Mouse (Mus musculus) cerebellum, adult 2 months (tissue): ENCODE data around the gene Lrmda. TPM values are rescaled to one million over a fixed set of nuclear protein-coding genes. Genes with fewer than 3 reads are reported as not detected.

Experiments
- DNase-seq, 2 experiments: peaks; one replicate each; pipeline ENCODE4 v3.0.0; 2021
- H3K27ac ChIP-seq: fragments of 200-500 bp; 2 replicates; pipeline ENCODE4 v1.5.1; 2012; ENCODE audit warnings: low read length, control low read depth, inconsistent platforms; ENCODE audit not compliant: insufficient read depth
- H3K27me3 ChIP-seq: fragments of 200-500 bp; 2 replicates; pipeline ENCODE4 v1.6.1; 2012; ENCODE audit warnings: inconsistent platforms, mild to moderate bottlenecking, low read length, moderate library complexity; ENCODE audit not compliant: control insufficient read depth, insufficient read depth
- H3K4me1 ChIP-seq: fragments of 200-500 bp; 2 replicates; pipeline ENCODE4 v1.6.1; 2011; ENCODE audit warnings: low read length; ENCODE audit not compliant: control insufficient read depth, insufficient read depth
- H3K4me3 ChIP-seq: fragments of 200-500 bp; replicated peaks from 2 replicates; pipeline ENCODE3; 2011; ENCODE audit warnings: mild to moderate bottlenecking, low read depth, low read length, control low read depth; ENCODE audit not compliant: insufficient read depth
- CTCF ChIP-seq: fragments of 200-500 bp; IDR thresholded peaks from 2 replicates; pipeline ENCODE4 v1.5.1; 2011; ENCODE audit warnings: low read depth, mild to moderate bottlenecking, control low read depth, low read length, moderate library complexity, borderline replicate concordance; ENCODE audit not compliant: insufficient read depth
- POLR2A ChIP-seq: fragments of 200-500 bp; IDR thresholded peaks from 2 replicates; pipeline ENCODE4 v1.6.1; 2011; ENCODE audit warnings: low read length, control low read depth, borderline replicate concordance; ENCODE audit not compliant: insufficient read depth
- WGBS: fragments of 180-500 bp; shearing (Covaris S2); methylation state at CpG from one replicate; pipeline ENCODE4 v1.1.7; 2018; 5-methylcytosine and 5-hydroxymethylcytosine counted together
- polyA plus RNA-seq: library from polyadenylated mRNA; depleted of rRNA; stranded (reverse); fragments of >200 nt; gene quantifications from 2 replicates; pipeline ENCODE4 v1.2.3, GENCODE M21; 2012

The Lrmda gene
- polyA plus RNA-seq, 1 experiment: 0.65 TPM

DNA sequence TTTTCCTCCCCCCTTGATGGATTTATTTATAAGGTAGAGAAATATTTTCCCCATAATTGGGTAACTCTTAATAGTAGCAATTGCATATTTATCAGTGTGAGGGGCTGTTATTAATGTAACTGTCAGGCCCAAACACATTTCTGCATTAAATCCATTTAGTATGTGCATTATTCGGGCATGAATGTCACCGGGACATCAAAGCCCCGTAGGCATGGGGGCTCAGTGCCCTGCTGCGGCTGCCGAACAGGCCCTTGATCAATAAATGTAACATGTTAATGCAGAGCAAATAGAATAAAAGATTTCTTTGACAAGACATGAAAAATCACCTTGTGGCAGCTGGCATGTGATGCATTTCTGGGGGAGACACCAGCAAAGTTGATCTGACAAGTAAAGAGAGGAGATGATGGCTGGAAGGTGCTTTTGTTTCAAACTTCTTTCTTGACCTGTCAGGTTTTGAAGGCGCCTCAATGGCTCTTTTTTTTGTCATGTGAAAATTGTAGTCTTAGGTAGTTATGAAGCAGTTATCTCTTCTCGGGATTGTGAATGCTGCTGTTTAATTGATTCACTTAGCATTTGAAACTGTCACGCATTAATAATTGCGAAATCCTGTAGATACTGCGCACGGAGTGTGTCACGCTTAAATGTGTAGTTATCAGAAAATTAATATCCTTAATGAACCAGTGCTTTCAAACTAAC, 17.4 kb downstream of the Lrmda start:
- TF ChIP-seq POLR2A (no peak), CTCF (no peak)
- WGBS: 35% methylated on average over 12 of the region's 12 CpGs
- no peak for DNase-seq
- H3K4me1 ChIP-seq: no peaks in the 10 kb centered on the region
- H3K4me3 ChIP-seq: no peak overlapping the region
- H3K27me3 ChIP-seq: no peaks in the 10 kb centered on the region
- H3K27ac ChIP-seq: no peak overlapping the region

DNA sequence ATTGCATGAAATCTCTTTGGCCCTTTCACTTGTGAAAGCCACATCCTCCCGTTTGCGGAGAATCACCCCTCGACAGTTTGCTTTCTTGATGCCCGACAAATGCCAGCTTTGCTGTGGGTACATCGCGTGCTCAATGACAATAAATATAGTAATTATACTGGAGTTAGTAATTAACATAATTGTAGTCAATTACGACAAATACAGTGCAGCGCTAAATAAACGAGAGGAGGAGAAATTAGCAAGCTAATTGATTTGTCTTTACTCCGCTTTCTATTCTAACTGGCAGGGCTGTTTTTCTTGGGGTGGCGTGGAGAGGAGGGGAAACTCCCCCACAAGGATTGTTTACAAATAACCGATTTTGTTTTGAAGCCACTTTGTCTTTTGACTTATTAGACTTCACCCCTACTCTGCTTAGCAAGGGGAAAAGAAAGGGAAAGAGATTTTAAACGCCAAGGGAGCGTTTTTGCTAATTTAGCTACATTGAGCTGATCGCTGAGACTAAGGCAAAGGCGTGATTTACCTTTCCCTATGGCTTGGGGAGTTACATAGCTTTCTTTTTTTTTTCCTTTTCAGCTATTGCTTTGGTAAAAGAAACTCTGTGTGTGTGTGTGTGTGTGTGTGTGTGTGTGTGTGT, 18.1 kb downstream of the Lrmda start:
- Histone ChIP-seq H3K4me1 (no peaks in the 10 kb centered on the region), H3K4me3 (no peak overlapping the region), H3K27ac (no peak overlapping the region), H3K27me3 (no peaks in the 10 kb centered on the region)
- DNase-seq: no peak
- 40% methylated on average over 16 of the region's 16 CpGs for WGBS
- no peak for TF ChIP-seq CTCF
- TF ChIP-seq POLR2A: no peak

DNA sequence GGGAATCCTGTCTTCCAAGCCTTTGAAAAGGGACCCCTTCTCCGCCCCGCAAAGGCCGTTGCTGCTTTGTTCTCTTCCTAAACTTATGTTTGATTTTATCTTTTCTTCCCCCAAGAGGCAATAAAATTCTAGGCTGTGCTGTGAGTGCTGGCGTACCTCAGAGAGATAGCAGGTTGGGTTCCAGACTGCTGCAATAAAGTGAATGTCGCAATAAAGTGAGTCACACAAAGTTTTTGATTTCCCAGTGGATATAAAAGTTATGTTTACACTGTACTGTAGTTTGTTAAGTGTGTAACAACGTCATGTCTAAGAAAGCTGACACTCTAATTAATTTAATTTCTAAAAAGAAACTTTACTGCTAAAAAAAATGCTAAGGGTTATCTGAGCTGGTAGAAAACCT, 22.6 kb downstream of the Lrmda start:
- Histone ChIP-seq H3K27ac (no peak overlapping the region), H3K27me3 (no peaks in the 10 kb centered on the region), H3K4me3 (no peak overlapping the region), H3K4me1 (no peaks in the 10 kb centered on the region)
- TF ChIP-seq POLR2A (no peak), CTCF (no peak)
- 95% methylated on average over 6 of the region's 6 CpGs for WGBS
- no peak for DNase-seq

DNA sequence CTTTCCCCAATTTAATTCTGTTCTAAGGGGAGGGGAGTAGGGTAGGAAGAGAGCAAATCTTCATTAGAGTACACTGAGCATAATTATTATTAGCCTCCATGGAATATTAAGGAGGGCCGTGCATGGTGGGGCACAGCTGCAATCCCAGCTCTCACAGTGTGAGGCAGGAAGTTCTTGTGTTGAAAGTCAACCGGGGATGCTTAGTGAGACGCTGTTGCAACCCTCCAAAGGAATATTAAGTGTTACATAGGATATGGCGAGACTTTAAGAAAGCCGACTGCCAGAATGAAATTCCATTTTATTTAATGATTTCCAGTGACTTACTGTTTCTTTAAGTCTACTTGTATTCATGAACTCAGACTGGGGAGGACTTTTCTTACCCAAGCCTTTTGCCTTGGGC, 23.9 kb downstream of the Lrmda start:
- no peak for TF ChIP-seq POLR2A
- TF ChIP-seq CTCF: no peak
- Histone ChIP-seq H3K4me1 (no peaks in the 10 kb centered on the region), H3K27ac (no peak overlapping the region), H3K4me3 (no peak overlapping the region), H3K27me3 (no peaks in the 10 kb centered on the region)
- 60% methylated on average over 5 of the region's 5 CpGs for WGBS
- DNase-seq: no peak

DNA sequence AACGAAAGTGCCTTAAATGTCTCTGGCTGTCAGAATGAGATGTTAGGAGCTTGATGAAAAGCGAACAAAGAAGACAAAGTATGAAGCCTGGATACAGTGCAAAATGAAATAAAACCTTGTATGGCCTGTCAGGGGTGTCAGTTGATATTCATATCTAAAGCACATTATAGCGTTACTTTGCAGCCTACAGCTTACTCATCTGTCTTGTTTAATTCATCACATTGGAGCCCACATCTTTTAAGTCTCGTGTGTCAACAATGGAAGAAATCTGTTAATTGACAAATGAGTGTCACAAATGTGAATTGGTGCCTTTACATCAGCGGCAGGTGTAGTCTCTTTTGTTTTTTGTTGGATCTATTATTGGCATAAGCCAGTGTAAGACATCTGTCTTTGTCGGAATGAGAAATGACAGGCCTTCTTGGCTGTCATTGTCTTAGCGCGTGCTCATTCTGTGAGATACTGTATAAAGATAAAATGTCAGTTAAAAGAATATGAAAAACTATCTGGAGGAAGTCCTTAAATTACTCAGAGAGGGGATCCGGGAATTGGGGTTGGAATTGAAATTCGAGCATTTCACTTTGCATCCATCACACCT, 26.8 kb downstream of the Lrmda start:
- TF ChIP-seq CTCF (no peak), POLR2A (no peak)
- Histone ChIP-seq H3K27ac (no peak overlapping the region), H3K4me3 (no peak overlapping the region), H3K4me1 (no peaks in the 10 kb centered on the region), H3K27me3 (no peaks in the 10 kb centered on the region)
- 72% methylated on average over 10 of the region's 10 CpGs for WGBS
- no peak for DNase-seq

DNA sequence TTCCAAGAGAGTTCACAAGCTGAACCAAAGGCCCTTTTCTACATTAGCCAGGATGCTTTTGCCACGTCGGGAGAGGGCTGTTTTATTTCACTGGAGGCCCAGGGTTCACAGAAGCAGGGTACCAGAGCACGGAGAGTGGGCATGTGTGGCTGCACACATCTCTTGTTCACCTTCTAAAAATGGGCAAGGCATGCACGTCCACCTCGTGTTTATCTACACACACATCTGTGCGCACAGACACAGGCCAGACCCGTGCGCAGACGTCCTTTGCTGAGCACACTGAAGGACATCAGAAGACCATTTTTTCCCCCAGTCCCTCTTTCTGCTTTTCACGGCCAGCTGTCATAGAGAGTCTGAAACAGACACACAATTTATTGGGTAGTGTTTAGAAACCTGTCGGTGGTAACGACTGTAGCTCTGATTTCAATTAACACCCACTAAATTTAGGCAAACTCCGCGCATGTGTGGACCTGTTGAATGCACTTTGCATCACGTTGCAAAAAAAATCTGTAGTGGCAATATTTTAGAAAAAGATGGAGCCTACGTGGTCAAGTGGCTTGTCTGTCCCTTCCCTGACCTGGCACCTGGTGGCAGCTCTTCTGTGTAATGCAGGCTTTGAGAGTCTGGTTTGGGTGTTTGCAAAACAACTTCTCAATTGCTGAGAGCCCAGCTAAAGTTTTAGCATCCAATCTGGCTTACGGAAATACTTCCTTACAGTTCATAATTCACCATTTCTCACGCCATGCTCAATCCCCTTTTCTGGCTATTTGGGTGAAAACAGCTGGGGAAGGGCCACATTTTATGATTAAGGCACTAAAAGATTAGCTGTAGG, 28.8 kb downstream of the Lrmda start:
- H3K4me1 ChIP-seq: no peaks in the 10 kb centered on the region

DNA sequence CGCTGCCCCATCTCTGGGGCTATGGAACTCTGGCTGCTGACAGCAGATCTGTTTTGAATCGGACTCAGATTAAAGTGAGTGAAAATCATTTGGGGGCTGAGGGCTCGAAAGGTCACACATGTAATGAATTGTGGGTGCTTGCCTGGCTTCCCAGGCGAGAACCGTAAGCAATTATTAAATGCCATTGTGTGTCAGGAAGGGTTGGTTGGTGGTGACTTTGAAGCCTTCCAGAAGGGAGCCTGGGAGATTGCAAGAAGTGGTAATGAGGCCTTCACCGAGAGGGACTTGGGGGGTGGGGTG, 29.3 kb downstream of the Lrmda start:
- Histone ChIP-seq H3K4me3 (no peak overlapping the region), H3K27ac (no peak overlapping the region), H3K4me1 (no peaks in the 10 kb centered on the region), H3K27me3 (no peaks in the 10 kb centered on the region)
- no peak for TF ChIP-seq POLR2A
- no peak for TF ChIP-seq CTCF
- WGBS: 86% methylated on average over 6 of the region's 6 CpGs
- no peak for DNase-seq

More for the DNA sequence above, 28.8 kb downstream of the Lrmda start:
- no peaks in the 10 kb centered on the region for H3K27me3 ChIP-seq
- no peak for DNase-seq
- H3K4me3 ChIP-seq: no peak overlapping the region
- 88% methylated on average over 18 of the region's 18 CpGs for WGBS
- TF ChIP-seq CTCF: no peak
- TF ChIP-seq POLR2A: no peak
- no peak overlapping the region for H3K27ac ChIP-seq
